Mouse (Mus musculus) ES-Bruce4 (cell line): Measurements from ENCODE around the gene Dera.

ENCODE experiments used
- CTCF ChIP-seq: IDR thresholded peaks from one replicate; pipeline ENCODE4 v1.8.1; 2011; ENCODE audit warnings: low read depth, low read length
- POLR2A ChIP-seq: IDR thresholded peaks from one replicate; pipeline ENCODE4 v1.8.1; 2011; ENCODE audit warnings: low read length; ENCODE audit not compliant: insufficient read depth

- TF ChIP-seq CTCF, result no peak
- no peak for TF ChIP-seq POLR2A
Measured at GRCm38 (mm10) chr6:137814006-137814405, 59.7 kb downstream of the Dera start.
